Mouse (Mus musculus) limb, embryonic 11.5 days (tissue): ENCODE data around the gene Rabgap1l. TPM values are rescaled to one million over a fixed set of nuclear protein-coding genes. Genes with fewer than 3 reads are reported as not detected.
A peak's percentile ranks its signal among the peaks of the same experiment; 100 is the strongest.

Experiments used
- ATAC-seq: fragments of 200-750 bp; cut with Nextera tagmentation; 2 replicates; pipeline ENCODE4 v1.8.0; 2017; ENCODE audit warnings: low read depth; ENCODE audit not compliant: insufficient number of reproducible peaks, low FRiP score, low TSS enrichment
- DNase-seq: peaks from one replicate; pipeline ENCODE4 v3.0.0-alpha.2; 2015; ENCODE audit warnings: low spot score
- H3K27ac ChIP-seq: fragments of 300-500 bp; sonication (generic); replicated peaks from 2 replicates; pipeline ENCODE4 v1.5.1; 2014; ENCODE audit warnings: low read depth, mild to moderate bottlenecking, low read length
- H3K27me3 ChIP-seq: fragments of 300-500 bp; sonication (generic); 2 replicates; pipeline ENCODE4 v1.6.1; 2014; ENCODE audit warnings: mild to moderate bottlenecking, low read length, mixed read lengths; ENCODE audit not compliant: control insufficient read depth, insufficient read depth
- H3K36me3 ChIP-seq: fragments of 300-500 bp; sonication (generic); 2 replicates; pipeline ENCODE4 v1.6.1; 2014; ENCODE audit warnings: mild to moderate bottlenecking, low read length, moderate library complexity, mixed read lengths; ENCODE audit not compliant: control insufficient read depth, insufficient read depth
- H3K4me1 ChIP-seq: fragments of 300-500 bp; sonication (generic); 2 replicates; pipeline ENCODE4 v1.6.1; 2014; ENCODE audit warnings: low read length, mixed read lengths; ENCODE audit not compliant: control insufficient read depth, insufficient read depth
- H3K4me2 ChIP-seq: fragments of 300-500 bp; sonication (generic); 2 replicates; pipeline ENCODE4 v1.6.1; 2014; ENCODE audit warnings: low read depth, mild to moderate bottlenecking, moderate library complexity; ENCODE audit not compliant: severe bottlenecking
- H3K4me3 ChIP-seq: fragments of 300-500 bp; sonication (generic); 2 replicates; pipeline ENCODE4 v1.5.1; 2014; ENCODE audit warnings: low read depth, low read length
- H3K9ac ChIP-seq: fragments of 300-500 bp; sonication (generic); 2 replicates; pipeline ENCODE4 v1.6.1; 2014; ENCODE audit warnings: mild to moderate bottlenecking, low read length
- H3K9me3 ChIP-seq: fragments of 300-500 bp; sonication (generic); 2 replicates; pipeline ENCODE4 v1.6.1; 2016; ENCODE audit warnings: low read length; ENCODE audit not compliant: control insufficient read depth
- WGBS: fragments of 180-500 bp; shearing (Covaris S2); extraction: QIAGEN DNeasy Blood & Tissue Kit; methylation state at CpG from one replicate; pipeline ENCODE4 v1.1.7; 2014; 5-methylcytosine and 5-hydroxymethylcytosine counted together
- polyA plus RNA-seq: library from polyadenylated mRNA; unstranded; fragments of >200 nt; fragmentation: Nextera tagmentation; extraction: Ambion mirVana; gene quantifications from 2 replicates; pipeline ENCODE4 v1.2.1, GENCODE M21; 2014

The Rabgap1l gene
- polyA plus RNA-seq, 1 experiment from 2014 or later: 14.3 TPM

GRCm38 (mm10) chr1:160784122-160784521, 8.9 kb downstream of the Rabgap1l start:
- no peak overlapping the region for H3K4me2 ChIP-seq
- no peaks in the 10 kb centered on the region for H3K4me1 ChIP-seq
- ATAC-seq (no peak), DNase-seq (no peak)
- no peak overlapping the region for H3K9ac ChIP-seq
- H3K27me3 ChIP-seq: no peaks in the 10 kb centered on the region
- no peak overlapping the region for H3K4me3 ChIP-seq
- H3K9me3 ChIP-seq: no peaks in the 10 kb centered on the region
- WGBS: 81% methylated on average over 1 of the region's 1 CpGs
- H3K36me3 ChIP-seq: no peaks in the 10 kb centered on the region
- H3K27ac ChIP-seq: no peak overlapping the region

- no peak for DNase-seq
- no peak for ATAC-seq
- Histone ChIP-seq H3K9me3 (no peaks in the 10 kb centered on the region), H3K9ac (no peak overlapping the region), H3K27me3 (no peaks in the 10 kb centered on the region), H3K36me3 (no peaks in the 10 kb centered on the region), H3K27ac (no peak overlapping the region), H3K4me3 (no peak overlapping the region), H3K4me2 (no peak overlapping the region), H3K4me1 (no peaks in the 10 kb centered on the region)
- WGBS: 87% methylated on average over 1 of the region's 1 CpGs
Observed at GRCm38 (mm10) chr1:160774166-160774565, 18.8 kb downstream of the Rabgap1l start.

GRCm38 (mm10) chr1:160765565-160765964, 27.4 kb downstream of the Rabgap1l start:
- no peaks in the 10 kb centered on the region for H3K9me3 ChIP-seq
- H3K36me3 ChIP-seq: no peaks in the 10 kb centered on the region
- WGBS: 79% methylated on average over 2 of the region's 2 CpGs
- DNase-seq (no peak), ATAC-seq (no peak)
- no peak overlapping the region for H3K4me3 ChIP-seq
- H3K4me1 ChIP-seq: no peaks in the 10 kb centered on the region
- no peak overlapping the region for H3K9ac ChIP-seq
- H3K4me2 ChIP-seq: no peak overlapping the region
- H3K27me3 ChIP-seq: no peaks in the 10 kb centered on the region
- H3K27ac ChIP-seq: no peak overlapping the region

- Histone ChIP-seq H3K36me3 (no peaks in the 10 kb centered on the region), H3K4me3 (no peak overlapping the region), H3K4me1 (no peaks in the 10 kb centered on the region), H3K9ac (no peak overlapping the region), H3K9me3 (no peaks in the 10 kb centered on the region), H3K27me3 (no peaks in the 10 kb centered on the region), H3K27ac (no peak overlapping the region), H3K4me2 (no peak overlapping the region)
- no peak for ATAC-seq
- WGBS: 27% methylated on average over 3 of the region's 3 CpGs
- DNase-seq: peak; percentile 65
Observed at GRCm38 (mm10) chr1:160758243-160758642, 34.8 kb downstream of the Rabgap1l start.

- Histone ChIP-seq H3K9ac (no peak overlapping the region), H3K36me3 (no peaks in the 10 kb centered on the region), H3K27me3 (no peaks in the 10 kb centered on the region), H3K4me1 (no peaks in the 10 kb centered on the region), H3K4me2 (no peak overlapping the region), H3K4me3 (no peak overlapping the region), H3K27ac (no peak overlapping the region), H3K9me3 (no peaks in the 10 kb centered on the region)
- DNase-seq (no peak), ATAC-seq (no peak)
Observed at GRCm38 (mm10) chr1:160755359-160755758, 37.7 kb downstream of the Rabgap1l start.

GRCm38 (mm10) chr1:160750629-160751028, 42.4 kb downstream of the Rabgap1l start:
- 87% methylated on average over 2 of the region's 2 CpGs for WGBS
- Histone ChIP-seq H3K4me2 (no peak overlapping the region), H3K27me3 (no peaks in the 10 kb centered on the region), H3K36me3 (no peaks in the 10 kb centered on the region), H3K27ac (no peak overlapping the region), H3K4me3 (no peak overlapping the region), H3K9me3 (no peaks in the 10 kb centered on the region), H3K9ac (no peak overlapping the region), H3K4me1 (no peaks in the 10 kb centered on the region)
- ATAC-seq: no peak
- DNase-seq: no peak

GRCm38 (mm10) chr1:160746786-160747185, 46.2 kb downstream of the Rabgap1l start:
- H3K4me1 ChIP-seq: no peaks in the 10 kb centered on the region
- no peak for DNase-seq
- no peaks in the 10 kb centered on the region for H3K27me3 ChIP-seq
- no peaks in the 10 kb centered on the region for H3K36me3 ChIP-seq
- no peak overlapping the region for H3K9ac ChIP-seq
- H3K27ac ChIP-seq: no peak overlapping the region
- ATAC-seq: no peak
- H3K4me2 ChIP-seq: no peak overlapping the region
- 42% methylated on average over 7 of the region's 7 CpGs for WGBS
- H3K4me3 ChIP-seq: no peak overlapping the region
- no peaks in the 10 kb centered on the region for H3K9me3 ChIP-seq

GRCm38 (mm10) chr1:160745238-160745930, 47.6 kb downstream of the Rabgap1l start:
- H3K27me3 ChIP-seq: no peaks in the 10 kb centered on the region
- DNase-seq (no peak), ATAC-seq (no peak)
- no peak overlapping the region for H3K9ac ChIP-seq
- no peak overlapping the region for H3K4me2 ChIP-seq
- no peaks in the 10 kb centered on the region for H3K4me1 ChIP-seq
- no peaks in the 10 kb centered on the region for H3K36me3 ChIP-seq
- no peak overlapping the region for H3K27ac ChIP-seq
- WGBS: 85% methylated on average over 6 of the region's 7 CpGs
- H3K9me3 ChIP-seq: no peaks in the 10 kb centered on the region
- H3K4me3 ChIP-seq: no peak overlapping the region

GRCm38 (mm10) chr1:160744009-160744408, 49.0 kb downstream of the Rabgap1l start:
- H3K4me2 ChIP-seq: no peak overlapping the region
- H3K27ac ChIP-seq: no peak overlapping the region
- H3K4me1 ChIP-seq: no peaks in the 10 kb centered on the region
- H3K4me3 ChIP-seq: no peak overlapping the region
- DNase-seq (no peak), ATAC-seq (no peak)
- H3K9me3 ChIP-seq: no peaks in the 10 kb centered on the region
- H3K27me3 ChIP-seq: no peaks in the 10 kb centered on the region
- H3K36me3 ChIP-seq: no peaks in the 10 kb centered on the region
- WGBS: 48% methylated on average over 3 of the region's 3 CpGs
- H3K9ac ChIP-seq: no peak overlapping the region
